Mouse (Mus musculus) limb, embryonic 10.5 days (tissue): ENCODE results near the gene Fstl4. TPM values are rescaled to one million over a fixed set of nuclear protein-coding genes. Genes with fewer than 3 reads are reported as not detected.

Experiments
- DNase-seq: peaks from one replicate; pipeline ENCODE4 v3.0.0-alpha.2; 2017; ENCODE audit warnings: low spot score
- H3K27ac ChIP-seq: fragments of 300-500 bp; sonication (generic); 2 replicates; pipeline ENCODE4 v1.5.1; 2016; ENCODE audit warnings: mild to moderate bottlenecking
- H3K27me3 ChIP-seq: fragments of 300-500 bp; sonication (generic); 2 replicates; pipeline ENCODE4 v1.6.1; 2016; ENCODE audit warnings: low read depth, mild to moderate bottlenecking; ENCODE audit not compliant: poor library complexity, severe bottlenecking
- H3K36me3 ChIP-seq: fragments of 300-500 bp; sonication (generic); 2 replicates; pipeline ENCODE4 v1.6.1; 2016; ENCODE audit warnings: mild to moderate bottlenecking, moderate library complexity
- H3K4me1 ChIP-seq: fragments of 300-500 bp; sonication (generic); 2 replicates; pipeline ENCODE4 v1.6.1; 2016
- H3K4me3 ChIP-seq: fragments of 300-500 bp; sonication (generic); 2 replicates; pipeline ENCODE4 v1.5.1; 2016; ENCODE audit warnings: mild to moderate bottlenecking, moderate library complexity
- H3K9me3 ChIP-seq: fragments of 300-500 bp; sonication (generic); replicated peaks from 2 replicates; pipeline ENCODE4 v1.6.1; 2016; ENCODE audit warnings: mild to moderate bottlenecking
- WGBS: fragments of 180-500 bp; shearing (Covaris S2); methylation state at CpG from one replicate; pipeline ENCODE4 v1.1.7; 2016; 5-methylcytosine and 5-hydroxymethylcytosine counted together
- polyA plus RNA-seq: library from polyadenylated mRNA; unstranded; fragments of >200 nt; fragmentation: Nextera tagmentation; extraction: Ambion mirVana; gene quantifications from 2 replicates; pipeline ENCODE4 v1.2.1, GENCODE M21; 2016

Gene Fstl4
- polyA plus RNA-seq, 1 experiment from 2014 or later: 0.13 TPM

GRCm38 (mm10) chr11:53118226-53118965 is 354.0 kb downstream of the Fstl4 start:
- Histone ChIP-seq H3K36me3 (no peaks in the 10 kb centered on the region), H3K27me3 (no peaks in the 10 kb centered on the region), H3K9me3 (no peaks in the 10 kb centered on the region), H3K4me1 (peaks cover 14% of the 10 kb centered on the region), H3K27ac (no peak overlapping the region), H3K4me3 (no peak overlapping the region)
- DNase-seq: no peak
- 93% methylated on average over 11 of the region's 11 CpGs for WGBS

- no peaks in the 10 kb centered on the region for H3K27me3 ChIP-seq
- no peak overlapping the region for H3K27ac ChIP-seq
- peaks cover 8% of the 10 kb centered on the region for H3K4me1 ChIP-seq
- DNase-seq: no peak
- H3K36me3 ChIP-seq: no peaks in the 10 kb centered on the region
- no peaks in the 10 kb centered on the region for H3K9me3 ChIP-seq
- 68% methylated on average over 5 of the region's 5 CpGs for WGBS
- H3K4me3 ChIP-seq: no peak overlapping the region
Measured at GRCm38 (mm10) chr11:53119966-53120365, 355.5 kb downstream of the Fstl4 start.

- Histone ChIP-seq H3K4me1 (peaks cover 5% of the 10 kb centered on the region; the same call in 1 of the 2 replicates), H3K27ac (no peak overlapping the region), H3K27me3 (no peaks in the 10 kb centered on the region), H3K4me3 (no peak overlapping the region), H3K36me3 (no peaks in the 10 kb centered on the region), H3K9me3 (no peaks in the 10 kb centered on the region)
- no peak for DNase-seq
- WGBS: 86% methylated on average over 1 of the region's 1 CpGs
Measured at GRCm38 (mm10) chr11:53121208-53121607, 356.8 kb downstream of the Fstl4 start.

GRCm38 (mm10) chr11:53124799-53125198 is 360.4 kb downstream of the Fstl4 start:
- H3K4me3 ChIP-seq: no peak overlapping the region
- no peaks in the 10 kb centered on the region for H3K4me1 ChIP-seq
- DNase-seq: no peak
- H3K27me3 ChIP-seq: no peaks in the 10 kb centered on the region
- 90% methylated on average over 2 of the region's 2 CpGs for WGBS
- no peaks in the 10 kb centered on the region for H3K36me3 ChIP-seq
- no peaks in the 10 kb centered on the region for H3K9me3 ChIP-seq
- no peak overlapping the region for H3K27ac ChIP-seq

DNA sequence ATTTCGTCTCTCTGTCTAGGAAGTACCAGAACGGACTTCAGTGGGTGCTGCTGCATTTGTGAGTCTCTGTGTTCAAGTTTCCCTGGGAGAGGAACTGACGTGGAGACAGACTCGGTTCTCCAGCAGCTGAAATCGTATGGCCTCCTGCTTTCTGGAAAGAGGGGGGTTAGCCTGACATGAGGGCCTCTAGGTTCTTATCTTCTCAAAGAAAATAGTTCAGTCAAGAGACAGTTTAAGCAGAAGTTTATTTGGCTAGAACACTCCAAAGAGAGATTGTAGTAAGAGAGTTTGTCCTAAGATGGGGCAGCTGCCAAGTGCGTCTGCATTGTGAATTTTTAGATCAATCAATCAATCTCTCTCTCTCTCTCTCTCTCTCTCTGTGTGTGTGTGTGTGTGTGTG is 362.2 kb downstream of the Fstl4 start:
- WGBS: 82% methylated on average over 6 of the region's 6 CpGs
- H3K9me3 ChIP-seq: no peaks in the 10 kb centered on the region
- no peak overlapping the region for H3K4me3 ChIP-seq
- no peaks in the 10 kb centered on the region for H3K36me3 ChIP-seq
- H3K4me1 ChIP-seq: no peaks in the 10 kb centered on the region
- no peak for DNase-seq
- no peaks in the 10 kb centered on the region for H3K27me3 ChIP-seq
- no peak overlapping the region for H3K27ac ChIP-seq

GRCm38 (mm10) chr11:53128661-53129060 is 364.2 kb downstream of the Fstl4 start:
- Histone ChIP-seq H3K4me3 (no peak overlapping the region), H3K4me1 (peaks cover 9% of the 10 kb centered on the region; the same call in 1 of the 2 replicates), H3K27ac (no peak overlapping the region), H3K27me3 (no peaks in the 10 kb centered on the region), H3K36me3 (no peaks in the 10 kb centered on the region), H3K9me3 (no peaks in the 10 kb centered on the region)
- no peak for DNase-seq
- 81% methylated on average over 2 of the region's 2 CpGs for WGBS

- WGBS: 68% methylated on average over 23 of the region's 23 CpGs
- H3K4me3 ChIP-seq: no peak overlapping the region
- DNase-seq: no peak
Measured at GRCm38 (mm10) chr11:53132406-53133035, 368.1 kb downstream of the Fstl4 start.

GRCm38 (mm10) chr11:53136371-53136770 is 371.9 kb downstream of the Fstl4 start:
- peaks cover 9% of the 10 kb centered on the region; the same call in 1 of the 2 replicates for H3K4me1 ChIP-seq
- no peak overlapping the region for H3K4me3 ChIP-seq
- no peaks in the 10 kb centered on the region for H3K36me3 ChIP-seq
- DNase-seq: no peak
- no peaks in the 10 kb centered on the region for H3K27me3 ChIP-seq
- no peak overlapping the region for H3K27ac ChIP-seq
- H3K9me3 ChIP-seq: no peaks in the 10 kb centered on the region
- whole genome bisulfite sequencing: 84% methylated on average over 11 of the region's 11 CpGs

More at GRCm38 (mm10) chr11:53132406-53133035, 368.1 kb downstream of the Fstl4 start:
- Histone ChIP-seq H3K27me3 (no peaks in the 10 kb centered on the region), H3K4me1 (peaks cover 9% of the 10 kb centered on the region; the same call in 1 of the 2 replicates), H3K9me3 (no peaks in the 10 kb centered on the region), H3K36me3 (no peaks in the 10 kb centered on the region), H3K27ac (no peak overlapping the region)

DNA sequence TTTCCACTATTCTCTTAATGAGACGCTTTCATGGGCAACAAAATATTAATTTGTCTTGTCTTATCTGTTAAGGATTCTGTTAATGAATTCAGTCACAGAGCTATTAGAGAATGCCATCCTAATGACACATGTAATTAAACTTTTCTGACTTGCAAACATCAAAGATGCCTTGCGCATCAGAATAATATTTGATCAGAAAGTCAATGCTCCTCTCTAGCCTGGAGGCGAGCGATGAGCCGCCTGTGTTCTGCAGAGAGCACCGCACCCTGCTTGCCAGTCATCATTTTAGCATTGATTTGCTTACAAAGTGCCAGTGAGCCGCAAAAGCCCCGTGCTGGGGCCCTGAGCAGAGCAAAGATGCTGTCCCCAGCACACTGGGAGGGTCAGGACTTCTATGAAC is 372.9 kb downstream of the Fstl4 start:
- WGBS: 84% methylated on average over 8 of the region's 8 CpGs
- Histone ChIP-seq H3K27ac (no peak overlapping the region), H3K36me3 (no peaks in the 10 kb centered on the region), H3K27me3 (no peaks in the 10 kb centered on the region), H3K4me3 (no peak overlapping the region), H3K9me3 (no peaks in the 10 kb centered on the region), H3K4me1 (peaks cover 7% of the 10 kb centered on the region; the same call in 1 of the 2 replicates)
- no peak for DNase-seq

DNA sequence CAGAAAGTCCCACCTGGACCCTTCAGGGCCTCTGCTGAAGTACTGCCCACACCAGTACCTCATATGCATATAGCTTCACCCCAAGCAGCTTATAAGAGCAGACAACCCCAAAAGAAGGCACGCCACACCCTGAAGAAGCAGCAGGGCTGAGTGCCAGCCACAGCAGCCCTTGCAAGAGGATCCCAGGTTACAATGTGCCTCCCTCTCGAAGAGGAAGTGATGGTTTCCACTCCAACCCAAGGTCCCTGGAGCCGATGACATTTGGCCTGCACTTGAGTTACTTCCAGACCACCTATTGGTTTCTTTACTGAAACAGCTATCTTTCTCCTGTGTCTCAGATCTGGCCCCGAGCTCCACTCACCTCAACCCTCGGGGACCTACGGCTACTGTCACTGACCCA is 373.8 kb downstream of the Fstl4 start:
- WGBS: 87% methylated on average over 6 of the region's 6 CpGs
- H3K27me3 ChIP-seq: no peaks in the 10 kb centered on the region

DNA sequence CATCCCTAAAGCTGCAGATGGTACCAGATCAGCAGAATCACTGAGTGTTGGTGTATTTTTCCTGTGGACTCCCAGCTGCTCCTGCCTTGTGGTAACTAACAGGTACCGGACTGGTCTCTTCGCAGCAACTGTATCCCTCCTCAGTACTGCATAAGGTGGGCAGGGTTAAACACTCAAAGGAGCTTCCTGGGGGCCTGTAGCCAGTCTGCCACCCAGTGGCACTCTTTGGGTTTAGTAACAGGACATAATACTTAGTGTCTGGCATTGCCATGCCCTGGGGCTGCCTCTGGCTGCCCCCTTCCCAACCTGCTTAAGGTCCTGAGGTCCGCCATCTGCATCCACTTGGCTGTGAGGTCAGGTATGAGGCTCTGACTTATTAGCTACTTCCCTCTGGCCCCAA is 375.2 kb downstream of the Fstl4 start:
- Histone ChIP-seq H3K4me3 (no peak overlapping the region), H3K27ac (no peak overlapping the region), H3K4me1 (no peaks in the 10 kb centered on the region), H3K36me3 (no peaks in the 10 kb centered on the region), H3K27me3 (no peaks in the 10 kb centered on the region), H3K9me3 (no peaks in the 10 kb centered on the region)
- 84% methylated on average over 3 of the region's 3 CpGs for WGBS
- no peak for DNase-seq

More for the DNA sequence above, 373.8 kb downstream of the Fstl4 start:
- Histone ChIP-seq H3K4me3 (no peak overlapping the region), H3K27ac (no peak overlapping the region), H3K9me3 (no peaks in the 10 kb centered on the region), H3K4me1 (no peaks in the 10 kb centered on the region), H3K36me3 (no peaks in the 10 kb centered on the region)
- DNase-seq: no peak

DNA sequence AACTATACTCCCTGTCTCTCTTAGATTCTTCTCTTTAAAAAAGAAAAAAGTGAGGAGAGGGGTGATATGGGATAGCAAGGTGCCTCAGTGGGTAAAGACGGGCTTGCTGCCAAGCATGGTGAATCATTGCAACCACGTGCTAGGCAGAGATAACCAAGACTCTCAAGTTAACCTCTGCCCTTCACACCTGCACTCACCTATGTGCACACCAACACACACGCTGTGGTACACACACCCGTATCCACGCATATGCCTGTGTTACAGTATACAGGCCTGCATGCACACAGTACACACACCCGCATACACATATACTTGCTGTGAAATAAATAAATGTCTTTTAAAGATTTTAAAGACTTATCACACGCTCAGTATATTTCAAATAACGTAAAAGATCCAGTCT is 375.8 kb downstream of the Fstl4 start:
- Histone ChIP-seq H3K27me3 (no peaks in the 10 kb centered on the region), H3K4me1 (no peaks in the 10 kb centered on the region), H3K27ac (no peak overlapping the region), H3K4me3 (no peak overlapping the region), H3K9me3 (no peaks in the 10 kb centered on the region), H3K36me3 (no peaks in the 10 kb centered on the region)
- 87% methylated on average over 8 of the region's 8 CpGs for WGBS
- DNase-seq: no peak

DNA sequence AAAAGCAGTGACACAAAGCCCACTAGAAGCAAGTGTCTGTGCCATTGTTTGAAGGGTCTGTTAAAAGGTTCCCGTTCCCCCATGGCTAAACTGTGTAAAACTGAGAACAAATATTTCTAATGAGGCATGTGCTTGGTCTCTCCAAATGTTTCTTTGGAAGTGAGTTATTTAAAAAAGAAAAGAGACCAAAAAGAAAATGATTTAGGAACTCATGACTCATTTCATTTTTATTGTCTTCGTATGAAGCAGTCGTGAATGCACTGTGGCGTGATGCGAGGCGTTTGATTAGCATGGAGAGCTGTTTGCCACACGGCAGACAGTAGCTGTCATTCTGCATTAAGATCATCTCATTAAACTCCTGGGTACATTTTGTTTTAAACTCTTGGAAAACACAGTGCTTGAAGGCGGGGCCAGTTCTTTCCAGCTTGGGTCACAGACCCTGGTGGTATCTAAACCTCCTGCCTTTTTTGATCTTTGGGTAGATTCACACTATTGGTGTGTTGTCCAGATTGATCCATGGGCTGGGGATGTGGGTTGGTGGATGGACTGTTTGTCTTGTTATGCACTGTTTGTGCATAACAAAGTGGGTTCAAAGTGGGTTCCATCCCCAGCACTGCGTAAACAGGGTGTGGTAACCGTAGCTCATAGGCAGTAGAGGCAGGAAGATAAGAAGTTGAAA is 376.4 kb downstream of the Fstl4 start:
- Histone ChIP-seq H3K4me1 (no peaks in the 10 kb centered on the region), H3K27ac (no peak overlapping the region), H3K9me3 (no peaks in the 10 kb centered on the region), H3K27me3 (no peaks in the 10 kb centered on the region), H3K4me3 (no peak overlapping the region), H3K36me3 (no peaks in the 10 kb centered on the region)
- DNase-seq: no peak
- WGBS: 89% methylated on average over 10 of the region's 10 CpGs
